Mouse (Mus musculus): ENCODE measurements around the gene Dus1l. TPM values are rescaled to one million over a fixed set of nuclear protein-coding genes. Genes with fewer than 3 reads are reported as not detected.
"Not testable (repeated sequence)": the region's sequence is repeated elsewhere in the genome, so short reads cannot be mapped to it uniquely, and the experiment has no call there.

Gene Dus1l
- total RNA-seq, 2 experiments from 2014 or later, result 66.8 to 71.1 TPM

GRCm38 (mm10) chr11:120779876-120780275 is 16.3 kb downstream of the Dus1l start:
- DNase-seq (ENCODE audit: low spot score in 2 of 2), result no peak

- no peak for DNase-seq (ENCODE audit: low spot score in 2 of 2)
Observed at GRCm38 (mm10) chr11:120777123-120777522, 19.1 kb downstream of the Dus1l start.

DNA sequence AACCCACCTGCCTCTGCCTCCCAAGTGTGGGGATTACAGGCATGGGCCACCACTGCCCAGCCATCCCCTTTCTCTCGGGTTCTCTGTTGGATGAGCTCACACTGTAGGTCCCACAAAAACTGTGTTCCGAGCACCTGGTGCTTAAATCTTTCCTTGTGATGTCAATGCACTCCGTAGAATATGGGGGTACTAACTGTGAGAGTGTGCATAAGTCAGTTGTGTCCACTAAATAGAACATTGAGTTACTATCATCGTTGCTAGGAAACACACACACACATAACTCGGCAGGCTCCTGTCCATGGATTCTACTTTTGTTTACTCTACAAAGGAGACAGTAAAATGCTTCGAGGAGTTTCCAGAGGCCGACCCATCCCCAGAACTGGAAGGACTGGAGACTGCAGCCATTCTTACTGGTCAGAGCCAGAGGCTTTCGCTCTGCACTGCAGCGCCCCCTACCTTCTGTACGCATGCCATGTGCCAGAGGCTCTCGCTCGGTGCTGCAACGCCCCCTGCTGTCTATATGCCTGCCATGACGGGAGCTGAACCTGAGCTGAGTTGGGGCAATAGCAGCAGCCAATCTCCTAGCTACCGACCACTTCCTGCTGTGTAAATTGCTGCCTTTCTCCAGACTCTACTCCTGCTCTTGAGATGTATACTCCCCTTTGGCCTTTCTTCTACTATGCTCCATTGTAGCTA is 20.3 kb downstream of the Dus1l start:
- DNase-seq (ENCODE audit: low spot score in 2 of 2), result peak; percentile 95 to 96

DNA sequence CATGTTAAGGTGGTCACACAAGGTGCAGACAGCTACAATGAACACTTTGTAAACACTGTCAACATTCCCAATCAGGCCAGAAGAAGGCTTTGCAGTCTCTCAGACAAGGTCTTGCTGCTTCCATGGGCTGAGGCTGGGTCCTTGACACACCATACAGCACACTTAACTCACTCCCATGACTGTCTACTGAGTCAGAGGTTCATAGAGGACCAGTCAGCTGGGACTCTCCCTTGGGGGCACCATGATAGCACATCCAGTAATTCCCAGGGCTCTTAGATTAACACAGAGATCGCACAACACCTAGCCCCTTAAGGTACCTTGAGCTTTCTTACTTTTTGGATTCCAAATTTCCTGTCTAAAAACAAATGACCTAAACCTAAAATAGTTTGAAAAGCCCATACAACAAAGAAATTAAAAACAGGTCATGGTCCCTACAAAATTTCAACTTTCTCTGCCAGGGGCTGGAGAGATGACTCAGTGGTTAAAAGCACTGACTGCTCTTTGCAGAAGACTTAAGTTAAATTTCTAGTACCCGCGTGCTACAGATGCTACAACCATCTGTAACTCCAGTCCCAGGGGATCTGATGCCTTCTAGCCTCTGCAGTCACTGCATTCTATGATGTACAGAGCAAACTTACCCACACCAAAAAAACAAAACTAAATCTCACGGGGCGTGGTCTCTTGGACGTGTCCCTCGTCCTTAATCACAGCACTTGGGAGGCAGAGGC is 22.6 kb downstream of the Dus1l start:
- DNase-seq (ENCODE audit: low spot score in 2 of 2), result no peak

DNA sequence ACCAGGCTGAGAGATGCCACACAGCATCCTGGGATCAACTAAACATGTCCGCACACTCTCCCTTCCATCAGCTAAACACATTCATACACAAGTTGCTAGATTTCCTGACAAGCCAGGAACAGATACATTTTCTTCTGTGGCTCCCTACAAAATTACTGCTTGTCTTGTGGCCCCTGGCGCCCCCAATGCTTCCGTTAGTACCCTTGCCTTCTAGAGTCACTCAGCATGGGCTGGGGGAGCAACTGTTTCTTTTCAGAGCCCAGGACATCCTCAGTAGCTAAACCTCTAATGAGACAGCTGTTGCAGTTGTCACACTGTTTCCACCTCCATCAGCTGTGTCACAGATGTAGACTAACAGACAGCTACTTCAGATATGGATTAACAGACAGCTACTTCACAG is 23.5 kb downstream of the Dus1l start:
- DNase-seq (ENCODE audit: low spot score in 2 of 2), result no peak

DNA sequence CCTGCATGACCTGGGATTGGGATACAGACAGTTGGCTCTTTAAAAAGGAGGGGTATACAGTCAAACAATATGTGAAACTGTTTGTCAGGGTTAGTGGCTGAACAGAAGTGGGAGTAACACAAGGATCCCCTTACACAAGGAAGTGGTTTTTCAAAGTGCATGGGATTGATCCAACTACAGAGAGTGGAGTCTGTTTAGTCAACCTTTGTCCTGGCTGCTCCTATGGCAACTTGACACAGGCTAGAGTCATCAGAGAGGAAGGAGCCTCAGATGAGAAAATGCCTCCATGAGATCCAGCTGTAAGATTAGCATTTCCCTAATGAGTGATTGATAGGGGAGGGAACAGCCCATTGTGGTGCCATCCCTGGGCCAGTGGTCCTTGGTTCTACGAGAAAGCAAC is 28.0 kb downstream of the Dus1l start:
- DNase-seq (ENCODE audit: low spot score in 2 of 2), result no peak

DNA sequence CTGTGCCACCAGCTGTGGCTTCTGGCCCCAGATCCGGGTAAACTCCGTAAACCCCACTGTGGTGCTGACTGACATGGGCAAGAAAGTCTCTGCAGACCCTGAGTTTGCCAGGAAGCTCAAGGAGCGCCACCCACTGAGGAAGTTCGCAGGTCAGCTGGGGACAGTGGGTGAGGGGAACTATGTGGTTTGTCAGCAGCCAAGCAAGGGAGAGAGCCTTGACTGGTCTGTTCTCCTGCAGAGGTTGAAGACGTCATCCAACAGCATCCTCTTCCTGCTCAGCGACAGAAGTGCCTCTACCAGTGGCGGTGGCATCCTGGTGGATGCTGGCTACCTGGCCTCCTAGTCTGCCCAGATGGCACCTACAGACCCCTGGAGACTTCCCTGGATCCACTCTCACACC is 29.2 kb downstream of the Dus1l start:
- not testable (repeated sequence) for DNase-seq (ENCODE audit: low spot score in 2 of 2)

GRCm38 (mm10) chr11:120763121-120763999 is 32.8 kb downstream of the Dus1l start:
- not testable (repeated sequence) for DNase-seq (ENCODE audit: low spot score in 2 of 2)

DNA sequence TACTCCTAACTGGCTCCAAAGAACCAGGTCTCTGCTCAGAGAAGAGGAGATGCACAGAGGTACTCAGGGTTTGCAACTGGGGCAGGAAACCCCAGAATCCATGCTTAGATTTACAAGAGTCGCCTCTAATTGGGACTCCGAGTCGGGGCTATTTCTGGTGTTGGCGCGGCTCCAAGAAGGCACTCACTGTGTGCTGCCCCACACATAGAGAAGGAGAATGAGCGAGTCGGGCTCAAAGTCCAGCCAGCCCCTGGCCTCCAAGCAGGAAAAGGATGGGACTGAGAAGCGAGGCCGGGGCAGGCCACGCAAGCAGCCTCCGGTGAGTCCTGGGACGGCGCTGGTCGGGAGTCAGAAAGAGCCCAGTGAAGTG is 33.5 kb downstream of the Dus1l start, which contains the start of gene Hmga1b:
Gene Hmga1b, plus strand, starts transcription at position 123 of the 370 bp plus-strand sequence.
- not testable (repeated sequence) for DNase-seq (ENCODE audit: low spot score in 2 of 2)

GRCm38 (mm10) chr11:120761811-120762671 is 34.2 kb downstream of the Dus1l start:
- DNase-seq (ENCODE audit: low spot score in 2 of 2), result no peak

GRCm38 (mm10) chr11:120760236-120760635 is 36.0 kb downstream of the Dus1l start:
- no peak for DNase-seq (ENCODE audit: low spot score in 2 of 2)

DNA sequence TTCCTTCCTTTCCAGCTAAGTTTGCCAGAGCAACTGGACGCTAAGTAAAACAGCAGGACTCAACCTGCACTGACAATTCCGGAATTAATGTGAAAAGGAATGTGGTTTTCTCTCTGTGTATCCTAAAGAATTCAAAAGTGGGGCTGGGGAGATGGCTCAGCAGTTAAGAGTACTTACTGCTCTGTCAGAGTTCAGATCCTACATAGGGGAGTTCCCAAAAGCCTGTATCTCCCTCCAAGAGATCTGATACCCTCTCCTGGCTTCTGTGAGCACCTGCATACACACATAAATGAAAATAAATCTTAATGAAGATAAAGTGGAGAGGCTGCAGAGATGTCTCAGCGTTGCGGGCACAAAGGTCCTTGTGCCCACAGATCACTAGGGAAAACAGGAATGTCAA is 44.6 kb downstream of the Dus1l start:
- DNase-seq (ENCODE audit: low spot score in 2 of 2), result no peak

GRCm38 (mm10) chr11:120749430-120749829 is 46.8 kb downstream of the Dus1l start:
- no peak for DNase-seq (ENCODE audit: low spot score in 2 of 2)

DNA sequence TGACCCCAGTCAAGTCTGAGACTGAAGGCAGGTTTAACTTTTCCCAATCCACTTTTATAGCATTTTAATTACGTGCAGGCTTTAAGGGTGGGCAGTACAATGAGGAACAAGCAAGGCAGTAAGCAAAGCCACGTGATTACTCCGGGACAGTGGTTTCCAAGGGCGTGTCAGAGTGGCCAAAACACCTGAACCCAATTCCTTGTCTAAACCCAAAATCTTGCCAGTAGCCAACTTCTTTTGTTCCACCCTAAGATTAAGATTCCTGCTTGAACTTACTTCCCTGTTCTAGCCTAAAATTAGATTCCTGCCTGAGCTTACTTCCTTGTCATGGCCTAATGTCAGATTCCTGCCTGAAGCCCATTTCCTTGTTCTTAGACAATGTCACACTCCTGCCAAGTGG is 48.2 kb downstream of the Dus1l start:
- no peak for DNase-seq (ENCODE audit: low spot score in 2 of 2)

- DNase-seq (ENCODE audit: low spot score in 2 of 2), result no peak
Observed at GRCm38 (mm10) chr11:120744121-120744701, 52.0 kb downstream of the Dus1l start.

DNA sequence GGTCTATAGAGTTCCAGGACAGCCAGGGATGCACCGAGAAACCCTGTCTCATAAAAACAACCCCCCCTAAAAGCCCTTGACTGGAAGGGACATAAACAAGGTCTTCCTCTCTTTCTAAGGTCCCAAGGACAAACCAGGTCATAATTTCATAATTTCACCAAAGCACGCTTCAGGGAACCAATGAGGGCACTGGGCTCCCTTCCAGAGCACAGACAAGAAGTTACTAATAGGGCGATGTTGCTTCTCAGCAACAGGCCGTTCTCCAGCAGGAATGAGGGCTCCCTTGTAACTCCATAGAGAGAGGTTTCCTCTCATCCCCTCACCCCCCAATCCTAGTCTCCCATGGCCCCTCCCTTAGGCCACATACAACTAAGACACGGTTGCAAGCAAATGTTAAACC is 55.2 kb downstream of the Dus1l start:
- DNase-seq (ENCODE audit: low spot score in 2 of 2), result no peak
